Mouse (Mus musculus) right cerebral cortex, postnatal 25 days (tissue): Measurements from ENCODE around the gene Ube2d2b.

Experiments used
- DNase-seq: peaks from one replicate; pipeline ENCODE4 v3.0.0; 2022

Gene Ube2d2b

GRCm38 (mm10) chr5:107858963-107859362 lies 29.1 kb downstream of the Ube2d2b start:
- DNase-seq, result no peak

GRCm38 (mm10) chr5:107863971-107864370 lies 34.1 kb downstream of the Ube2d2b start:
- no peak for DNase-seq

GRCm38 (mm10) chr5:107866127-107867126 lies 36.5 kb downstream of the Ube2d2b start:
- DNase-seq, result no peak

GRCm38 (mm10) chr5:107867970-107868904 lies 38.3 kb downstream of the Ube2d2b start:
- DNase-seq, result peak; percentile 64

GRCm38 (mm10) chr5:107868905-107869424 lies 39.1 kb downstream of the Ube2d2b start:
- DNase-seq, result peak; percentile 87

GRCm38 (mm10) chr5:107869701-107870100 lies 39.8 kb downstream of the Ube2d2b start:
- no peak for DNase-seq

GRCm38 (mm10) chr5:107873330-107873729 lies 43.4 kb downstream of the Ube2d2b start:
- no peak for DNase-seq

- peak; percentile 28 for DNase-seq
Observed at GRCm38 (mm10) chr5:107873886-107874302, 44.0 kb downstream of the Ube2d2b start.

- DNase-seq, result no peak
Observed at GRCm38 (mm10) chr5:107874561-107875260, 44.8 kb downstream of the Ube2d2b start, which contains the start of gene Evi5. Gene Evi5, minus strand, starts transcription at chr5:107875107.

GRCm38 (mm10) chr5:107875261-107875611 lies 45.3 kb downstream of the Ube2d2b start:
- no peak for DNase-seq

- no peak for DNase-seq
Observed at GRCm38 (mm10) chr5:107877053-107877452, 47.2 kb downstream of the Ube2d2b start.

GRCm38 (mm10) chr5:107880710-107881109 lies 50.8 kb downstream of the Ube2d2b start:
- no peak for DNase-seq
